Mouse (Mus musculus) layer of hippocampus, postnatal 14 days (tissue): Measurements from ENCODE around the gene Nr2c2ap. TPM values are rescaled to one million over a fixed set of nuclear protein-coding genes. Genes with fewer than 3 reads are reported as not detected.

ENCODE experiments used
- DNase-seq, 2 experiments: peaks; one replicate each; pipeline ENCODE4 v3.0.0; 2021 to 2022; ENCODE audit warnings: low spot score in 2 of 2, mixed read lengths in 1 of 2
- microRNA-seq, 2 experiments: library from miRNA; unstranded; fragments of <30 nt; microRNA quantifications; one replicate each; pipeline ENCODE4 v1.2.0; 2021
- total RNA-seq, 2 experiments: library from RNA; stranded (reverse); gene quantifications; 2 replicates each; pipeline ENCODE4 v1.2.3; 2021

Nr2c2ap gene
- total RNA-seq, 2 experiments from 2014 or later: 26.9 to 31.2 TPM

DNA sequence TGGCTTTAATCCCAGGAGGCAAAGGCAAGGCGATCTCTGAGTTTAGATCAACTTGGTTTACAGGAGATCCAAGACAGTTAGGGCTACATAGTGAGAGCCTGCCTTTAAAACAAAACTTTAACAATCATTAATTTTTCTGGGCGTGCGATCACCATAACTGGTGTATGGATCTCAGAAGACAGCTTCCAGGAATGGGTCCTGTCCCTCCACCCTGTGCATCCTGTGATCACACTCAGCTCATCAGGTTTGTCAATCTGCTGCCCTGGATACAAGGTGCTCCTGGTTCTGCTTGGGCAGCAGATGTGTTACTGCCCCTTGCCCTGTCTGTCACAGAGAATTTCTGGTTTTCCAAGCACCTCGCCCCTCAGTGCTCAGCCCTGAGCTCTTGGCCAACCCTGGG, 28.1 kb downstream of the Nr2c2ap start:
- DNase-seq: no peak

DNA sequence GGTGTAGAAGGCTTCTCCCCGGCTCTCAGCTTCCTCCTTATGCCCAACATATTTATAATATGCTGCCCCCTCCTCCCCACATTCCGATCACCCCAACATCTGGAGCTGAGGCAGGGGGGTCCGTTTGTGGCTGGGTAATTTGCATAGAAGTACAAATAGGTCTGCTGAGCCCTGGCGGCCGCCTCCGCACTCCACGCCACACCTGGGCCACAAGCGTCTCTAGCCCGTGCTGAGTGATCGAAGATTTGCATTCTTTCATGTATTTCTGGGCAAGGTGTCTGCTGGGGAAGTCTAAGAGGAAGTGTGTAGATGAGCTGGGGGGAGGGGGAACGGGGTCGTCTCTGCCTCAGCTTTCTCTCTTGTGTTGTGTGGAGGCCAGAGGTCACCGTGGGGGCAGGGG, 28.9 kb downstream of the Nr2c2ap start:
- no peak for DNase-seq

DNA sequence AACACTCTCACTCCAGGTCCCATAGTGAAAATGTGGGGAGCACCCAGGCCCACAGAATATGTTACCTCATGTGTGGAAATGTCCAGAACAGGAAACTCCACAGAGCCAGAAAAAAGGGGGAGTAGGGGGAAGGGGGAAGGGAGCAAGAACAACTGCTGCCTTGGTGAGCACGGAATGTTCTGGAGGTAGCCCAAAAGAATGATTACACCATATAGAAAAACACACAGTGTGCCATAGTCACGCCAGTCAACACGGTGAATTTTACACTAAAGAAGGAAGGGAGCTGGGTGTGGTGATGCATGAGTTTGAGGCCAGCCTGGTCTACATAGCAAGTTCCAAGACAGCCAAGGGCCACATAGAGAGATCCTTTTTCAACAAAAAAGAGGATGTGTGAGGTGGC, 32.2 kb downstream of the Nr2c2ap start:
- no peak for DNase-seq

DNA sequence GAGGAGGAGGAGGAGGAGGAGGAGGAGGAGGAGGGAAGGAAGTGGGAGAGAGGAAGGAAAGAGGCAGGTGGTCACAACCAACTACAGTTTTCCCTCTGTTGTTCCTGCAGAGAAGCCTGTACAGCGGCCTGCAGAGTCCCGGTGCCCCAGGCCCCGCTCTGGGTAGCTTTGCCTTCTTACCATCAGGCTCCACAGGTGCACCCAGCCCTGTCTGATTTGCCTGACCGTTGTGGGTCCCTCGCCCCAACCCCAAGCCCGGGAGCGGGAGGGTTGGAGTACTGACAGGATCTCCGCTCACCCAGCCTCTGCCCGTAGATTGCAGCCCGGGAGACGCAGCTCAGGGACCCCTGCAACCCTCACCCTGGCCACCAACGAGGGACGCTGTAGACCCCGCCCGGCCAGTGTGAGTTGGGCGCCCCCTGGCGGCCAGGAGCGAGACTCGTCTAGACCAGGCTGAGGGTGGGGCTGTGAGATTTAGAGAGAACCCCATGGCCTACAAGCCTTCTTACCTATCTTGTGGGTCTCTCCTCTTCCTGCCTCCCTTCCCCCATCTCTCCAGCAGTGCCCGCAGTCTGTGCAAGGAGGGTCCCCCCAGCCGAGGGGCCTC, 35.5 kb downstream of the Nr2c2ap start:
- peak; percentile 39 to 52 for DNase-seq

DNA sequence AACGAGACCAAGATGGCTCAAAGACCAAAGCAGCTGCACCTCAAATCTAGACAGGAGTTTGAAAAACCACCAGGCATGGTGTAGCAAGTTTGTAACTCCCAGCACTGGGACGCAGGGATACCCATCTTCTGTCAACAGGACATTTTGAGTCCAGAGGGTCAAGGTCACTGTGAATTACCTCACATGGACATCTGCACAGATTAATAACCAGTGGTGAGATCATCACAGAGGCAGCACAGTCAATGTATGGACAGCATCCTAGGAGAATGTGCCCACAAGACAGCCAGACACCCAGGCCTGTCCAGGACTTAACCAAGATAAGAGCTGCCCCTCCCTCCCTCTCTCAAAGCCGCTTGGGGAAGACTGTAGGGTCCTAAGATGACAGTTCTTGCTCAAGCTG, 39.0 kb downstream of the Nr2c2ap start:
- no peak for DNase-seq

DNA sequence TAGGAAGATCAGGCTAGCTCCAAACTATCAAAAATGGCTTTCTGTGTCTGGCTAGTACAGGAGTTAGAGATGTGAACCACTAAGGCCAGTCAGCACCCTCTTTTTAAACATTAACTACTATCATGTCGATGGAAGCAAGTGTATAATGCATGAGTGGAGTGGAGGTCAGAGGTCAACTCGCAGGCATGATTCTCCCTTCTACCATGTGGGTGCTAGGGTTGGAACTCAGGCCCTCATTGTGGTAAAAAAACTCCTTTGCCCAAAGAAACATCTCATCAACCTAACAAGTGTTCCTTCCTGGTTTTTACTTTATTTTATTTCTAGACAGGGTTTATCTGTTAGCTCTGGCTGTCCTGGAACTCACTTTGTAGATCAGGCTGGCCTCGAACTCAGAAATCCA, 39.6 kb downstream of the Nr2c2ap start:
- no peak for DNase-seq

DNA sequence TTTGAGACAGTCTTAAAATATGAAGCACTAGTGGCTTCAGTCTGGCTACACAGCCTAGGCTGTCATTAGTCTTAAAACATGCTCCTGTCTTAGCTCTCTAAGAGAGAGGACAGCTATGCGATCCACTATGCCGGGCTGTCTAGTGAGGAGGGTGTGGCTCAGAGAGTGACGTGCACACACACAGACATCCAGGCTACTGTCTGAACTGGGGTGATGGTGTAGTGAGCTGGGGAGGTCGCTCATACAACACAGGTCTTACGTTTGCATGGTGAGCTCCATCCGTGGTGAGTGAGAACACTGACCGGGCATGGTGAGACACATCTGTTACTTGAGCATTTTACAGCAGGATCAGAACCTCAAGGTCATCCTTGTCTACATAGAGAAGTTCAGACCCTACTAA, 40.1 kb downstream of the Nr2c2ap start:
- DNase-seq: no peak

DNA sequence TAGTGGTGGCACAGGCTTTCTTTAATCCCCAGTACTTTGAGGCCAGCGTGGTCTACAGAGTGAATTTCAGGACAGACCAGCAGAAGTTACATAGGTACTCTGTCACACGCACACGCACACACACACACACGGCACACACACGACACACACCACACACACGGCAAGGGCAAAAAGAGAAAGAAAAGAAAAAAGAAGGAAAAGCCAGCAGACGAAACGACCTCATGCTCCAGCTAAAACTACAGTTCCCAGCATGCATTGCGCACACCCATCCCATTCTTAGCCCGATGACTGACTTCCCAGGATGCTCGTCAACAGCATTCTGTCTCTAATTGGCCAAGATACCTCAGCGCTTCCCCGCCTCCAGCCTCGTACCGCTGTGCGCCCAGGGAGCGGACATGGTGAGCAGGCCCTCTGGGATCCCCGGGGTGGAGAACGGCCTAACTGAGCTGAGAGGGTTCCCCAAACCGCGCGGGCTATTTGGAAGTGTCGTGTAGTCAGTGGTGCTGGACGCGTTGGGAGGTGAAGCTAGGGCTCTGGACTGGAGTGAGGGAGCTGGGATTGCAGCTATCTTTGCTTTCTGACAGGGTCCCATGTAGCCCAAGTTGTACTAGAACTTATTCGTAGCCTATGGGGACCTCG, 41.0 kb downstream of the Nr2c2ap start, which contains the start of gene Tmem161a:
Tmem161a (plus strand) TSS at position 314 of the 639 bp plus-strand sequence.
- peak; percentile 89 to 96 for DNase-seq

DNA sequence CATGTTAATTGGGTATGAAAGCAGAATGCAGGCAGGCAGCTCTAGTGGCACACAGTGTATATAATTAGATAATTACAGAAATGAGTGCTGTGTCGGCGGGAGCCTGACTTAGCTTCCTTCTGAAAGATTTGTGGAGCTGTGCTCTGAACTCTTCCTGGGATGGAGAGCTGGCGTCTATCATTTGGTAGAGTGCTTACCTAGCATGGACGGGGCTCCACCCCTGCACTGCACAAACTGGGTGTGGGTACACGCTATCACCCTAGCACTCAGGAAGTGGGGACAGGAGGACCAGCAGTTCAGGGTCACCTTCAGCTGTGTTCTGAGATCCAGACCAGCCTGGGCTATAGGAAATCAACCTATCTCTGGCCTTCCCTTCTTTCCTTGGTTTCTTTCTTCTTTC, 42.2 kb downstream of the Nr2c2ap start:
- DNase-seq: no peak

DNA sequence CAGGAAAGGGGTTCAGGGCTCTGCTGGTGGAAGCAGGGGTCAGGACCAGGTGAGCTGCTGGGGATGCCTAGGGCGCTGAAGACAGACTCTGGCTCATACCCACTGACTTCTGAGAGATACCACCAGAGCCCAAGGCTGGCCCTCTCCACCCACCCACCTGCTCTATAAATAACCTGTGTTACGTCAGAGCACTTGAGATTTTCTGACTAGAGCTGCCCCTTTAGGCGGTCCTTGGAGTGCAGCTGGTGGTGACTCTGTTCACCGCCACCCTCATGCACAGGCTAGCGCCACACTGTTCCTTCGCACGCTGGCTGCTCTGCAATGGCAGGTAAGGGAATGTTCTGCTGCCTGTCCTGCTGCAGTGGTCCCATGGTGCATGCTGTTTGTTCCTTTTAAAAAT, 42.9 kb downstream of the Nr2c2ap start:
- no peak for DNase-seq

DNA sequence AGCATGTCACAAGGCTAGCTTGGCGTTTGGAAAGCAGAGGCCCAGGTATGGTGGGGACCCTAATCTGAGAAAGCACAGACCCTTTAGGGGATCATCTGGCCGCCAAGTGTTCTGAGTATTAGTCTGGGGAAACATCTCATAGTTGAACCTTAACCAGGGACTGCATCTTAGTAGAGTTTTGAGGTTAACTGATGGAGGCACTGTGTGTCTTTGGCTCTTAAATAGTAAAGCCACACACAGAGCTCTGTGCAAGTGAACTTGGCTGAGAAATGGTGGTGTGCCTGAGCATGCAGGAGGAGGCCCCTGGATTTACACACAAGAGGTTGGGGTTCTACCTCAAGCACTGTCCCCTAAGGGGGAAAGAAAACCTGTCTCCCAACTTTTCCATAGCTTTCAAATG, 47.1 kb downstream of the Nr2c2ap start:
- DNase-seq: no peak

DNA sequence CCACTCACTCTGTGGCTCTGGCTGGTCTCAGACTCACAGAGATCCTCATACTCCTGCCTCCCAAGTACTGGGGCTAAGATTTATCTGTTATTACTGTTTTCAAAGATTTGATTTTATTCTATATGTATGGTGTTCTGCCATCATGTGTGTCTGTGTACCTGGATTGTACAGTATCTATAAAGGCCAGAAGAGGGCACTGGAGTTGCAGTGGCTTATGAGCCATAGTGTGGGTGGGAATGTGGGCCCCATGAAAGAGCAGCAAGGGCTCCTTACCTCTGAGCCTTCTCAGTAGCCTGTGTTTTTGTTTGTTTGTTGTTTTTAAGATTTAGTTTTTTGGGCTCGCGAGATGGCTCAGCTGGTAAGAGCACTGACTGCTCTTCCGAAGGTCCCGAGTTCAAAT, 47.9 kb downstream of the Nr2c2ap start:
- DNase-seq: no peak

DNA sequence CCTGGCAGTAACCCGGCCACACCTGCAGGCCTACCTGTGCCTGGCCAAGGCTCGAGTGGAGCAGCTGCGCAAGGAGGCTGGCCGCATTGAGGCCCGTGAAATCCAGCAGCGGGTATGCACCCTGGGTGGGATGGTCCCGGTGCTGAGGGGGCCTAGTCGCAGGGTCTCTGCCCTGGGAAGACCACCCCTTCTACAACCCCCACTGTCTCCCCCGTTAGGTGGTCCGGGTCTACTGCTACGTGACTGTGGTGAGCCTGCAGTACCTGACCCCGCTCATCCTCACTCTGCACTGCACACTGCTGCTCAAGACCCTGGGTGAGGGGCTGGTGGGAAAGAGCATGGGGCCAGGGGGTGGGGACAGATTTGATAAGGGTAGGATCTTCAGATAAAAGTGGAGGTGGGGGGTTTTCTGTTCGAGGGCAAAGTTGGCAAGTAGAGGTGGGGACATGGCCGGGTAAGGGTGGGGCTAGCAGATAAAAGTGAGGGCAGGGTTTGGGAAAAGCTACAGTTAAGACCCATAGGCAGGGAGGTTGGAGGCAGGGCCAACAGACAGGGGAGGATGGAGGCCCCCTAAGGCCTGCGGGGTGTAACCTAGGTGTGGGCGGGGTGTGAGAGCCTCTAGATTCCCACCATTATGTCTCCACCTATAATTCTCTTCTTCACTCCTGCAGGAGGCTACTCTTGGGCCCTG, 50.2 kb downstream of the Nr2c2ap start:
- DNase-seq: no peak

DNA sequence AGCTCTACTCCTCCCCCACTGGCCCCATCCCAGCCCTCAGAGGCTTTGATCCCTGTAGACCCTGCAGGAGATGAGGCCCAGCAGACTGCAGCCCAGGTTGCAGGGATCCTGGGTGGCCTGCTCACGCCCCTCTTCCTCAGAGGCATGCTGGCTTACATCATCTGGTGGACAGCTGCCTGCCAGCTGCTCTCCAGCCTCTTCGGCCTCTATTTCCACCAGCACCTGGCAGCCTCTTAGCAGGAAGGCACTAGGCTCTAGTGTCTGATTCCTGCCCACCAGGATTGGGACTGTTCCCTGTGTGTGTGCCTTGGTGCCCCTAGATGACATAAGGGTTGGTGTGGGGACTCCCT, 50.7 kb downstream of the Nr2c2ap start:
- no peak for DNase-seq

DNA sequence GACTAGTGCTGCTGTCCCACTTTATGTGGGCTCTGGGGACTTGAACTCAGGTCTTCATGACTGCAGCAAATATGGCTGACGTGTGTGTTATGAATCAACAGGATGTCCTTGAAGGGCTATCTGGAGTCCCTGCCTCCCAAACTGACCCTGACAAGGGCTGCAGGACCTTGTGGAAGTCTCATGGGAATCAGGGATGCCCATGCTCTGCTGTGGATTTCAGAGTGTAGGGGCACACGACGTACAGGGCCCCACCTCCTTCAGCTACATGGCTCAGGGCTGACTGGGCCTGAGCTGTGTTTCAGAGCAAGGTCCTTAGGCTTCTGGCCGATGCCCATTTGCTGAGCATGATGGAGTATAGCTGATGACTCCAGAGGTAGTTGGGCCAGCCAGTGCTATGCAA, 52.1 kb downstream of the Nr2c2ap start:
- no peak for DNase-seq

Small RNA genes lying within 50 kb of the gene (microRNA-seq; reads per million reads assigned to microRNA genes)
- gene Mir7066: 16.5 to 18.7 reads per million in 2 experiments

Other genes starting within 250 kb of the Nr2c2ap start
- gene Cilp2, start 243.6 kb upstream of the Nr2c2ap start, total RNA-seq: 1 to 10 TPM; 1.6 to 2.4 TPM
- under 1 TPM; 0.25 to 0.48 TPM for gene Tssk6, start 229.1 kb upstream of the Nr2c2ap start, total RNA-seq
- gene Ndufa13, start 228.8 kb upstream of the Nr2c2ap start, total RNA-seq: 100 to 1,000 TPM; 152 to 159 TPM
- gene Yjefn3, start 228.6 kb upstream of the Nr2c2ap start, total RNA-seq: 10 to 100 TPM; 19.8 to 24.6 TPM
- 10 to 100 TPM; 30.7 to 38.7 TPM for gene Gatad2a, start 134.9 kb upstream of the Nr2c2ap start, total RNA-seq
- gene Mau2, start 88.6 kb upstream of the Nr2c2ap start, total RNA-seq: 10 to 100 TPM; 81.4 to 85.3 TPM
- 10 to 100 TPM; 50.5 to 57.3 TPM for gene Sugp1, start 88.5 kb upstream of the Nr2c2ap start, total RNA-seq
- 1 to 10 TPM; 1.9 to 3.1 TPM for gene Tm6sf2, start 58.4 kb upstream of the Nr2c2ap start, total RNA-seq
- gene Hapln4, start 47.9 kb upstream of the Nr2c2ap start, total RNA-seq: 10 to 100 TPM; 29.7 to 35.4 TPM
- gene Ncan, start 10.5 kb upstream of the Nr2c2ap start, total RNA-seq: 100 to 1,000 TPM; 371 to 387 TPM
- gene Rfxank, start 7.8 kb downstream of the Nr2c2ap start, total RNA-seq: 10 to 100 TPM in 1 of 2 experiments, 1 to 10 TPM in 1; 9.9 to 12.6 TPM
- gene Borcs8, start 8.2 kb downstream of the Nr2c2ap start, total RNA-seq: 10 to 100 TPM; 42.0 to 44.1 TPM
- gene Mef2b, start 8.4 kb downstream of the Nr2c2ap start, total RNA-seq: under 1 TPM; 0.29 to 0.41 TPM
- 10 to 100 TPM; 46.1 to 49.4 TPM for gene Tmem161a, start 41.0 kb downstream of the Nr2c2ap start, total RNA-seq
- gene Slc25a42, start 81.0 kb downstream of the Nr2c2ap start, total RNA-seq: 10 to 100 TPM; 34.0 to 36.2 TPM
- gene Sugp2, start 102.9 kb downstream of the Nr2c2ap start, total RNA-seq: 100 to 1,000 TPM; 124 TPM
- 10 to 100 TPM; 60.1 to 67.4 TPM for gene Armc6, start 103.1 kb downstream of the Nr2c2ap start, total RNA-seq
- gene Homer3, start 151.5 kb downstream of the Nr2c2ap start, total RNA-seq: 10 to 100 TPM; 75.5 to 84.3 TPM
- 10 to 100 TPM; 41.4 to 53.6 TPM for gene Ddx49, start 171.2 kb downstream of the Nr2c2ap start, total RNA-seq
- gene Cope, start 171.2 kb downstream of the Nr2c2ap start, total RNA-seq: 100 to 1,000 TPM; 134 to 148 TPM
- 100 to 1,000 TPM; 107 to 119 TPM for gene Cers1, start 184.4 kb downstream of the Nr2c2ap start, total RNA-seq
- gene Gdf1, start 198.5 kb downstream of the Nr2c2ap start, total RNA-seq: 10 to 100 TPM; 11.2 to 22.7 TPM
- 10 to 100 TPM; 50.3 to 54.9 TPM for gene Upf1, start 221.9 kb downstream of the Nr2c2ap start, total RNA-seq
- under 1 TPM; 0.21 to 0.30 TPM for gene Comp, start 242.2 kb downstream of the Nr2c2ap start, total RNA-seq